Mouse (Mus musculus) cerebellum, adult 11-12 months (tissue): ENCODE results near the gene Camta1.

Source experiments
- DNase-seq: peaks from one replicate; pipeline ENCODE4 v3.0.0; 2022

The Camta1 gene

DNA sequence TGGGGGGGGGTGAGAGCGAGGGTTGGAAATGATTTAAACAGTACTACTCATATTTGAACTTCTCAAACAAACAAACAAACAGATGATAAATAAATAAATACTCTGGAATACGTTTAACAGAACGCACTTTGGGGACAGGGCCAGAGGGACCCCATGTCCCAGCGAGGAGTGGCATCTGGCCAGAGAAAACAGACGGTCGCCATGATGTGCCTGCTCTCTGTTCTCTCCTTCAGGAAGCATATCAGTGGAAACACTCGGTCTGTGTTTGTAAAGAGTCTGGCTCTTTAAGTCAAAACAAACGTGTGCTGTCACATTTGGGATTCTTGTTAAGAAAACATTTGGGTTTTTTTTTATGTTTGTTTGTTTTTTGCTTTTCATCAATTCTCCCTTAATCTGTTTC is 439.3 kb downstream of the Camta1 start:
- DNase-seq: peak; percentile 28

DNA sequence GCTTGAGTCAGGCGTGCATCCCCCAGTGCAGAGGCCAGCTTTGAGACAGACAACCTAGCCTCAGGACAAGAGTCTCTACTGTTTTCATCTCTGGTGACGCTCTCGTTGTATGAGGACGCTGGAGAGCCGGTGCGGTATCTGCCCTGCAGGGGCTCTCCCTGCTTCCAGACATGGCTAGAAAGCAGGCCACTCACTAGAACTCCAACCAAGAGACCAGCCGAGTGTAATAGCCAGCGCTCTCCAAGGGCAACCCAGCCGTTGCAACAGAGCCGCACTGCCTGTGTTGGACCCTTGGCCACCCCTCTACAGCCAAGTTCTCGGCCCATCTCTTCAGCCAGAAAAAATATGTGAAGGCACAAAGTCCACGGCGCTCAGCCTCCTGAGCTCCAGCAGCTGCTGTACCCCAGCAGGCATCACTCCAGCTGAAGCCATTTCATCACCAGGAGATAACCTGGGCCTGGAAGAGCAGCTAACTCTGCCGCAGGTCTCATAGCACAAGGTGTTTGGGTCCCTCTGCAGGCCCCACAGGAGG is 443.3 kb downstream of the Camta1 start:
- no peak for DNase-seq

DNA sequence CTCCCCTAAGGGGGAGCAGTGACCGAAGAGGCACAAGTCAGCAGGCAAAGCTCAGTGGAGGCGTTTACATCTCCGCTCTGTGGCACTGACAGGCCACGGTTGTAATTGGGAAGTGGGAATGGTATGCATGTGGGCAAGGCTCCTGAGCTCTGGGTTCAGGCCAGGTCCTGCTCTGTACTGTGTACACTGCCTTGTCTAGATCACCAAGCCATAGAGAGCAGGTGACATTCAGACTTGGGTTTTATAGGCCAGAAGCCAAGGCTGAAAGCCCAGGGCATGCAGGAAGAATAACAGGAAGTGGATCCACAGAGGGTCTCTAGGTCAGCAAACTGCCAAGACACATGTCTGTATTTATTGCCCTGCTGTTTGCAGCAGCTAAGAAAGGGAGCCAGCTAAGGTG is 445.9 kb downstream of the Camta1 start:
- DNase-seq: no peak

DNA sequence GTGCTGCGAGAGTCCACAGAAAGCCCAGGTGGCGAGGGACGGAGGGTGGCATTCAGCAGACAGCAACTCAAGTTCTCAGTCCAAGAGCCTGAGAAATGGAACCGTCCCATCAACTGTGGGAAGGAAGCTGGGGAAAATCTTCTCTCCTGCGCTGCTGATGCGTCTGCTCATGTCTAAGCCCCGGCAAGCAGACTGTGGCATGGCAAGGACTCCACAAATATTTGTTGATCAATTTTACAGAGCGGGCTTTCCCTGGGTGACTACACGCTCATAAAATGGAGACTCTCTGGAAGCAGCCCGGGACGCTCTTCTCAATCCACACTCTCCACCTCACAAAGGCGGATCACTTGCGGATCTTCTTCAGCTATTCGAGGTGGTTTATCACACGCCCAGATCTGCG is 446.3 kb downstream of the Camta1 start:
- DNase-seq: no peak

DNA sequence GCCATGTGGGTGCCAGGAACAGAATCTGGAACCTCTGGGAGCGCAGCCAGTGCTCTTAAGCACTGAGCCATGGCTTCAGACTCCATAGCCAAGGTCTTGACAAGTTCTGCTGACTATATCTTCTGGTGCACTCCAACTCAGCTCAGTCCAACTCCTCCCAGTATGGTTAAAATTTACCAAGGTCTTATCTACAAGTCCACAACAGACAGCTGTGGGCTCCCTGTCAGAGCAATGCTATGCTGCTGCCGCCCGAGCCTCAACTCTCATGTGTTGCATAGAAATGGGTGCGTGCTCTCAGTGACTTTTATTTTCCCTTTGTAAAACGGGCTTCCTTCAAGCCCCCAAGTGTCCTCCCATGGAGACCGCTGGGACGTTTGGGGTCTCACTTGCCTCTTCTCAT is 446.7 kb downstream of the Camta1 start:
- DNase-seq: no peak

DNA sequence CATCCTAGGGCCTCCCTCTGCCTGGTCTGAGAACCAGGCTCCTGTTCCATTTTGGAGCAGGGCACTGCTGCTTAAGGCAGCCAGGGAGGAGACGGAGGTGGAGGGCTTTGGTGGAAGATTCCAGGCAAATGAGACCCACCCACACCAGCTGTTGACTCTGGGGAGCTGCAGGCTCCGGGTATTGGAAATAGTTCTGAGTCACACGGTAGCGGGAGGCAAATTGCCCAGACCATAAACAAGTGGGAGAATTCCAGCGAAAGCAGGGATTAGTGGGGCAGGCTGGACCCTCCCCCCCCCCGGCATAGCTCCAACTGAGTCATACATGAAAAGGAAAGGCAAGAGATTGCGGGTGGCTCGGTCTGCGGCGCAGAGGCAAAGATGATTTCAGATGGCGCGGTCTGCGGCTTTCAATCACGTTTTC is 450.0 kb downstream of the Camta1 start:
- DNase-seq: no peak

DNA sequence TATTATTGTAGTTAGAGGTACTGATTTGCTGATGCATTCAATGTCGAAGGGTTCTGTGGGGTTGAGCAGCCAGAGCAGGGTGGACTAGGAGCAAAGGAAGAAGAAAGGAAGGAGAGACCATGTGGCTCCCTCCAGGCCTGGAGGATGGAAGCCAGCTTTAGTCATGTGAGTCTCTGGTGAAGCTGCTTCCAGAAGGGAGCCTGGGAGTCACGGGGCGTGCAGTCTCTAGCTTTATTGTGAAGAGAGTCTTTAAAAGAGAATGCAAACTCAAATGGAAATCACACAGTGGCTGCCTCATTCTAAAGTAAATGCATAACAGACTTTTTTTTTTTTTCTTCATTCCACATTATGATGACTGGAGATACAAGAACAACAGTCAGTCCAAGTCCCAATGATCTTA is 450.7 kb downstream of the Camta1 start:
- DNase-seq: no peak

DNA sequence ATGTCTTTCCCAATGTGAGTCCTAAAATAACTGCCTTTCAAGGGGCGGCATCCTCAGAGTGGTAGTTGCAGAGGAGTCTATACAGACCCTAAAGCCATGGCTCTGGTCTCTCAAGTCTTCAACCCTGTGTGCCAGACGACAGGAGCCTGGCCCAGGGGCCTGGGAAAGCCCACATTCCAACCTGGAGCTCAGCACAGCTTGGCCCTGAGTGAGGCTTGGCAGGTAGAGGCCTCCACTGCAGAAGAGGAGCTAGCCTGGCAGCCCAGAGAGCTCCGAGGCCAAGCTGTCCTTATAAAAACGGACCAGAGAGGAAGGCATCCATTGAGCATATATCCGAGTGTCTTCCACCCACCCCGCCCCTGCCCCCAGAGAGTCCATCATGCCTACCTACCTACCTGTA is 452.4 kb downstream of the Camta1 start:
- DNase-seq: no peak

DNA sequence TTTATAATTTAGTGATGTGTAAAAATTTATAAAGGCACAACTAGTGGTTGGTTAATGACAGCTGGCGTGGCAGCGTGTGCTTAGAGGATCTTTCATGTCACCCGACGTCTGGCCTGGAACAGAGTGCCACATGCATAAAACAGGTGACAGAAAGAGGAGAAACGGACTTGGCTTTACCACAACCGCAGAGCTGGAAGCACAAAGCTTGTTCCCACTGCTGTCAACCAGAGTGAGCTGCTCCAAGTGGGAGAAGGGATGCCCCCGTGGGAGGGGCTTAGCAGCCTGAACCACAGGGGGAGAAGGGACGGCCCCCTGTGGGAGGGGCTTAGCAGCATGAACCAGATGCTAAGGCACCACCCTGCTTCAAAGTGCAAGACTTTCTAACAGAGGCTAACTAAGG is 452.9 kb downstream of the Camta1 start:
- DNase-seq: no peak

DNA sequence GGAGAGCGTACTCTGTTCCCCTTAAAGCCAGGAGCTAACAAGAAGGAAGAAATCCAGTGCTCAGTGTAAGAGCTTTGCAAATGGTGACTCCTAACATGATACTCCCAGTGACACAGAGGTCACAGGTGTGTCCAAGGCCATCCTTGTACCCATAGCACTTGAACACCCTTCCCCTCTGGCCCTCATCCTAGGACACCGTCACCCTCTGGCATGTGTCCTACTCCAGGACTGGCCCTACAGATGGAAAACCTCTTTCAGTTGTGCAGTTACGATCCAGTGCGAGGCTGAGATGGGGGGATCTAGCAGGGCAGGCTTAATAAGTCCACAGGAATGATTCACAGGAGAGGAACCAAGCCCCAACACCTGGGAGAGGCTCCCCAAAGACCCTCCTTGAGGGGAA is 453.4 kb downstream of the Camta1 start:
- no peak for DNase-seq

DNA sequence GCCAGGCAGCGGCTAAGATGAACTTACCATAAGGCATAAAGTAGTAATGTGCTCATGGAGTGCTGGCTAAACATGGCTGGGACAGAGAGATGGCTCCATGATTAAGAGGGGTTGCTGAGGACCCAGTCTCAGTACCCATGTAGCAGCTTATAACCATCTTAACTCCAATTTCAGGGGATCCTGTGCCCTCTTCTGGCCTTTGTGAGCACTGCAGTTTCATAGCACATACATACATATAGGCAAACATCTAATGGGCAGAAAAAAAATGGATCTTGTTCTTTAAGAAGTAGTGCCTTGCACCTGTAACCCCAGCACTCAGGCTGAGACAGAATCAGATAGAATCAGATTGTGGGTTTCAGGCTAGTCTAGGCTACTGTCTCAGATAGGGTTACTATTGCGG is 454.5 kb downstream of the Camta1 start:
- DNase-seq: no peak

DNA sequence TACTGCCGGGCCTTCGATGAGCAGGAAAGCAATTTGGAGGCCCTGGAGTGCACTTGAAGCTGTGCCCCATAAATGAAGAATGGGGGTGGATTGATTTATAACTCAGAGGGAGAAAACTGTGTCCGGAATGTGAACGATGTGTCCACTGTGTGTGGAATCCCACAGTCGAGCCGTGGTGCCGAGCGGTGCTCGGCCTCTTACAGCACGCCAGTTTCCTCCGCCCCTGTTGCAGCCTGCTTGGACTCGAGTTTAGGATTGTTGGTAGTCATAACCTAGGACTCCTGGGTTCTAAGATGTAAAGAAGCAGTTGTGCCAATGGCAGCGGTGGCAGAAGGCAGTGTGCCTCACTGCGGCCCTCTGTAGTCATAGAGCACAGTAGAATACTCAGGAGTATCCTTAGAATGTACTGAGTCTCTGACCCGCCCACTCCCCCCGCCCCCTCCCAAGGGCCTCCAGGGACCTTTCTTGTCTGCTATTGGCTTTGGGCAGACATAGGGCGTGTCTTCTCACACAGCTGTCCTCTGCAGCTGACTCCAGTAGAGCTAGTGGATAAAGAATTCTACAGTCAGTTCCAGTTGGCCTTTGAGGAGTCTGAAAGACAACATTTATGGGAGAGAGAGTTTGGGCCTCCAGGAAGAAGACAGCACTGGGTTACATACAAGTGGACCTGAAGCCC is 457.0 kb downstream of the Camta1 start:
- DNase-seq: no peak

DNA sequence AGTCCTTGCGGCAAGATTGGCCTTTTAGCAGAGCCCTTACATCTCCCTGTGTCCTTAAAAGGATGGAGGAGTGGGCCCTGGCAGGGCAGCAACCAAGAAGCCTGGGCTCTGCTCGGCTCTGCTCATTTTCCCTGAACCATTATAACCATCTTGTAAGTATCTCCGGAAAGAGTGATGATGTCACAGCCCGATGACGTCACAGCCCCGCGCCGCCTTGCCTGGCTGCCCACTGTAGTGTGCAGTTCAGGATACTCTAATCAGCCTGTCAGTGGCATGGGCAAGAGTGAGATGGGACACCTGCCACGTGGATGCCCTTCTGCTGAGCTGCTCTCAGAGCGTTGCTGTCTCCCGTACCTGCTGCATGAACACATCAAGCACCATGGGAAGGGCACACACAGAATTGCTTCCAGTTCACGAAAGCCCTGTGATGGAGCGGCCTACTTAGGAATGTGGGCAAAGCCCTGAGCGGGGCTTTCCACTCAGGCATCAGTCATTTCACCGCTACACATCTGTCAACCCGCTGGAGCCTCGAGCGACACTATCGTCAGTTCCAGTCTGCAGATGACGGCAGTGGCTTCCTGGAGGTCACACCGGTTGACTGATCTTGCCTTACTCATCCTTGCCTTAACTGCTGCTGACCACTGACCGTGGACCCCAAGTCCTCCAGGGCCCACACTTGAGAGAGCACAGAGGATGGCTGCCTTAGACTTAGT is 459.8 kb downstream of the Camta1 start:
- no peak for DNase-seq

DNA sequence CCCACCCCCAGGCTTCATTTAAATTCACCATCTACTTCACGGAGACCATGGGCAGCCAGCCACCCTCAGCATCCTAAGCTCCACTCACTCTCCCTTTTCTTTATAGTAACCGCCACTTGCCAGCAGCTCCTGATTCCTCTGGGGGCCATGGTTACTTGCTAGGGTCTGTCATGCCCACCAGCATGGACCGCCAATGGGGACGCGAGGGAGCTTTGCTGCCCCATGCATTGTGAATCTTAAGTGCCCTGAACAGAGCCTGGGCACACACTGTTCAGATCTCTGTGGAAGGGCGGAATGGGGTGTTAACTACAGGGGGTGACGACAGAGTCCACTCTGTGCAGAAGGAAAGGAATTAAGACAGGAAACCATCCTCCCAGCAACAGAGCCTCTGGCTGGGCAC is 465.1 kb downstream of the Camta1 start:
- DNase-seq: no peak

DNA sequence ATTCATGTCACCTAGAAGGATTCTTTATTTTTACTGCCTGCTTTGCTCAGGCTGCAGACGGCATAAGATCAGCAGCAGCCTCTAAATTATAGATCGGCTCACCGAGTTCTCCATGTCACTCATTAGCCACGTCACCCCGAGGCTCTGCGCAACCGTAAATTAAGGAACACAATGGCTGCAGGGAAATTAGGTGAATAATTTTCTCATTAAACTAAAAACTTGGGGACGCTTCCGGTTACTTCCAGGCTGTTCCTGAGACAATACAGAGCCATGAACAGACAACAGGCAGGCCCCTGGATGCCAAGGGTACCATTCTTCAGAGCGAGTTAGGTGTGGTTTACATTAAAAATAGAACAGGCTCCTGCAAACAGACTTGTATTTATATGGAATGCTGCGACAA is 472.3 kb downstream of the Camta1 start:
- no peak for DNase-seq

DNA sequence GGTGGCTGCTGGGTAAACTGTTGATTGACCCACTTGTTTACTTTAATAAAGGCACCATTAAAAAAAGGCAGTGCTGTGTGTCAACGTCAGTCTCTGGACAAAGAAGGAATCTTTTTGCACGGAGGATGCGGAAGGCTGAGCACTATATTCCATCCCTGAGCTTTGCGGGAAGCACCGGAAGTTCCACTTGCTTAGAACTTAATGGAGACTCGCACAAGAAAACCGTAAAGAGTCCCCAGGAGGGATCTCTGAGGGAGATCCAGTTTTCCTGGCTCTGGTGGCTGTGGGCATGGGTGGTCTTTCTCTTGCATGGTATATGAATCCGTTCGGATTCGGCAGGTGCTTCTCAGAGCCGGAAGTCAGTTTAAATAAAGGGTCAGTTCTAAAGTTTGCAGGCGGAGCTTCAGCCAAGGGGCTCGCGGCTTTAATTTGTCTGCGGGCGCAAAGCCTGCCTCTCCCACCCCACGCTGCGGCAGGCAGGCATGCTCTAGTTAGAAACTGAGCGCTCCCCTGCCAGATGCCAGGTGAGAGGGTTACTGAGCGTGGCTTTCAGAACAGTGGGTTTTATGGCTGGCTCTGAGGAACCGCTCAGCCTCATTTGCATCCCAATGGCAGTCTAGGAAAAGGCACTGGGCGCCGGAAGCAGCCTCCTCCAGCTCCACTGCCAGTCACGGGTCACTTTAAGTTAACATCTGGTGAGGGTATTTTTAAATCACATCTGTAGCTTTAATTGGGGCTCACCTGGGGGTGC is 474.8 kb downstream of the Camta1 start:
- no peak for DNase-seq

DNA sequence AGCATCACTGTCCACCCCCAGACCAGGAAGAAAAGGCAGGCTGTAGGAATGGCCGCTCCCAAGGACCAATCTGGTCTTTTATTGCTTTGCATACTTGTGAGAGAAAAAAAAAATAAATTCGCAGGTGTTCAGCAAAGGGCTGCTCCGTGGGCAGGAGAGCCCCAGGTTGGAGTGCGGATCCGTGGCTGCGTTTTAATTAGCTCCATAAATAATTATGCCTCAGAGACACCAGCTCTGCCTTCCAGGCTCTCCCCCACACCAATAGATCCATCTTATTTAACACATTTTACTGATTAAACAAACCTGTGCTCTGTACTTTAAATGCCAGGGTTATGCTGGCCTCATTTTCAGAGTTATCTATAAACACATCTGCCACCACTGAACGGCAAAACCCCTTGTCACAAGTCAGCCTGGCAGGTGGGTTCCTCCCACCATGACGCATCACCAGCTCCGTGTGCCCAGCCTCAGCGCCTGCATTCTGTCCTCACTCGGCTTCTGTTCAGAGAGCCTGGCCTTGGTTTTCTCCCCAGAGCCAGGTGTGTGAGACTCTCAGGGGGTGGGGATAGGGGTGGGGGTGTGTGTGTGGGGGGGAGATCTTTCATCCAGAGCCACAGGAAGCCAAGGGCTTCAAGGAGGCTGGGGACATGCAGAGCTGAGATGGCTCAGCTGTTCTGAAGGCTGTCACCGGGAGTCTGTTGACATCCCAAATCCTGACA is 475.5 kb downstream of the Camta1 start:
- no peak for DNase-seq

DNA sequence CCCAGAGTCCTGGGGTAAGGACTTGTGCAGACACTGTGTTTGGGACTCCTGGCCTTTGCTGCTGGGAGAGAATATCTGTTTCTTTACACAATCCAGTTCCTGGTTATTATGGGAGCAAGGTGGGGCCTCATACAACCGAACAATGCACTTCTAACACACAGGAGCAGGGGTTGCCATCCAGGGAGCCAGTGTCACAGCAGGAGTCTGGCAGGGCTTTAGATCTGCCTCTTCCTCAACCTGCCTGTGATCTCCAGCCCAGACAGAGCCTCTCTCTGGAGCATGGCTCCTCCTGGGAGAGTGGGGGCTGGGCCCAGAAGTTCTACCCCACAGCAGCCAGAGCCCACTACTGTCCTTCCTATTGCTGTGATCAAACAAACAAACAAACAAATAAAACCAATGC is 483.9 kb downstream of the Camta1 start:
- DNase-seq: no peak

DNA sequence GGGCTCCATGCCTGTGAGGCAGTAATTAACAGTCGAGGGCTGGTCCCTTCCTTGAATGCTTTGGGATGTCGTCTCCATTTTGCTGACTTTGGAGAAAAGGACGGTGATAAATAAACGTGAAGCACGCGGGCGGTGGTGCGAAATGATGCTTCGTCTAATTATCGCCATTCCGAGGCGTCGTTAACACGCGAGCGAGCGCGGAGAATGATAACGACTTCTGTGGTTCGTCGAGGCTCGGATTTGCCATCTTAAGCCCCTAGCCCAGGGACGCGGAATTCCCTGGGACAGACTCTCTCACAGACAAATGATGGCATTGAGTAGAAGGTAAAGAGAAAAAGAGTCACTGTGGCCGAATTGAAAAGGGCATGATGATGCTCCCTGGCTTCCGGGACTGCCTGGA is 485.4 kb downstream of the Camta1 start:
- DNase-seq: no peak

DNA sequence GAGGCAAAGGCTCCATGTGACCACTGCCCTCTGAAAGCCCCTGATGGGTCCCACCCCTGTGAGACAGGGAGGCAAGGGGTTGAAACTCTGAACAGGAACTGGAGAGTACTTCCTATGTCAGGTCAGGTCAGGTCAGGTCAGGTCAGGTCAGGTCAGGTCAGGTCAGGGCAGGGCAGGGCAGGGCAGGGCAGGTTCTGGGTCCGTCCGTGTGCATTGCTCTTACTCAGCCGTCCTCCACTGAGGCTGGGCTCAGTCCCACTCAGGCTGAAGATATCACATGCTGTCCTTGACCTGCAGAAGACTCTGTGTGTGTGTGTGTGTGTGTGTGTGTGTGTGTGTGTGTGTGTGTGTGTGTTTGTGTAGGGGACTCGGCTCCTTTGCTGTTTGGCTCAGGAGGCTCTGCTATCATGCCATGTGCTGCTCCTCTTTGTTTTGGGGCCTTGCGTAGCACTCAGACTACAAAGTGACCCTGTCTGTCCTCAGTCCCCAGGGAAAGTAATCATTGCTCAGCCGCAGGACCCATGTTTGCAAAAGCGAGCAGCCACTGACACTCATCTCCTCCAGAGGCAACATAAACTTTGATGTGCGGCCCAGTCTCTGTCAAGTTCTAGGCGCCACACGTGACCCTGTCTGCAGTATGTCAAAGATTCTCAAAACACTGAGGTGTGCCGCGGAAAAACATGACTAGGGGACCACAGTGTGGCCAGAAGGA is 488.7 kb downstream of the Camta1 start:
- no peak for DNase-seq

DNA sequence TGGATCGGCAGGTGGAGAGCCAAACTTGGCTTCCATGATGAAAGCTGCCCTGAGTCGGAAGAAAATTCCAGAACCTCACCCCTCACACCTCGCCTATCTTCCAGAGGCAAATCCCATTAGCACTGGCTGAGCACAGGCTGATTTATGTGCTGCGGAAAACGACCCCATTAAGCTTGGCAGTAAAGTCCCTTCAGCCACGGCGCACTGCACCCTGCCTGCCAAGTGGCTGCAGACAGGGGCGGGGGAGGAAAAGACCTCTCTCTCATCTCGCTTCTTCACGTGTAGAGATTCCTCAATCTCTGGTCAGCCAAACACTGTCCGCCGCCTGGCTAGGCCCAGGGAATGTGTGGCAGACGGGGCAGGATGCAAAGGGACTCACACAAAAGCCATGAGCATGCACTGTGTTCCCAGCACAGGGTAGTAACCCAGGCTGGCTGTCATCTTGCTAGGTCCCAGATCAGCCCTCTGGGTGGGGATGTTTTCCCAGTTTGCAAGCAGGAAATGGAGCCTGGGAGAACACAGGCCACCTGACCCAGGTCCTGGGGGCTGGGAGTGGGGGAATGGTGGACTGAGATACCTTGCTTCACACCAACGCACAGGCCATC is 494.6 kb downstream of the Camta1 start:
- DNase-seq: no peak
